Mouse (Mus musculus): ENCODE results near the gene Sik2.

Sik2 gene

DNA sequence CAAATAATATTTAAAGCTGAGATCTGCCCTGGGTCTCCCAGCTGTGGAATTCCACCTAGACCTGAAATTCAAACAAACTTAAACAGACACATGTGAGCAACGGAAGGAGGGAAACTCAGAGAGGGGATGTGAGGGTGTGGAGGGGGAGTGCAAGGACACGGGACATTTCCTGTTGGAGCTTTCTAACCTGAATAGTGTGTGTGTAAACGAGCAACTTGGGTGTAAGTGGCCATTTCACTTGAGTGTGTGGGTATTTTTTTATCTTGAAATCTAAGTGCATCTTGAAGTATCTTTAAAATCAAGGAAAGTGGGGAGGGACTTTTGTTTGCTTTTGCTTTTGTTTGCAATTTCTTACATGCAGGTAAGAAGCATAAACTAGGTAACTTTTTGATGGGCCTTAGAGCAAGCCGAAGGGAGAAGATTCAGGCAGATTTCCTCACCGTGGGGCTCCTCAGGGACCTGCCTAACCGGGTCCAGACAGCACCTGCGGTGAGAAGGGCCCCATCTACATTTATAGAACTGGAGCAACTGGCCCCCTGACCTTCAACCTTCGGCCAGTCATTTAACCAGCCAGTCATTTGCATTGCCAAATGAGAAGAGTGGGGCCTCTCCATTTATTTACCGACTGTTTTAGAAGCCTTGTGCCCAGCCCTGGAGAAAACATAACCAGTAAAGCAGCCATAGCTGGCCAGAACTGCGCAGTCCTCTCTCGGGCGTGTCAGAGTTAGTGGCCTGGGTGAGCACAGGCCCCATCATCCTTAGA, 161.1 kb downstream of the Sik2 start:
- no peak for DNase-seq (ENCODE audit: inconsistent age in 2 of 2, low spot score in 1 of 2)

GRCm38 (mm10) chr9:50847133-50847532, 161.7 kb downstream of the Sik2 start:
- no peak for DNase-seq (ENCODE audit: inconsistent age in 2 of 2, low spot score in 1 of 2)

DNA sequence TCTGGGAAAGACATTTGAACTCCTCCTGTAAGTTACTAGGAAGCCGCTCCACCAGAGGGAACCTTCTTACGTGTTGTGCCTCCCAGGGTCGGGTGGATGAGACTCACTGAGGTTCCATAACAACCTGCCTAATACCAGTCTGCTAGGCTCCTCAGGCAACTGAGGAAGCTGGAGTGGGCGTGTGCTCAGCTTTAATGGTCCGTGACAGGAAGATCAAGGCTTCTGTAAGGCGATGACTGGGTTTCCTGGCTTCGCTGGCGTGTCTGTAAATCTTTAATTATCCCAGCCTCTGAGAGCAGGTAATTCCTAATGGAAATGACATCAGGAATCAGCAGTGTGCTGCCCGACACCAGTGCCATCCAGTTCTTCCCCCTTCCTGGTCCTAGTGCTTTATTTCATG, 163.3 kb downstream of the Sik2 start:
- DNase-seq (ENCODE audit: inconsistent age in 2 of 2, low spot score in 1 of 2), result no peak

GRCm38 (mm10) chr9:50845081-50845480, 163.8 kb downstream of the Sik2 start, which contains the start of gene Ppp2r1b:
TSS of gene Ppp2r1b (plus strand) at chr9:50845301.
- DNase-seq (ENCODE audit: inconsistent age in 2 of 2, low spot score in 1 of 2), result no peak
